Mouse (Mus musculus): ENCODE measurements around the gene Nemp1.

Gene Nemp1

DNA sequence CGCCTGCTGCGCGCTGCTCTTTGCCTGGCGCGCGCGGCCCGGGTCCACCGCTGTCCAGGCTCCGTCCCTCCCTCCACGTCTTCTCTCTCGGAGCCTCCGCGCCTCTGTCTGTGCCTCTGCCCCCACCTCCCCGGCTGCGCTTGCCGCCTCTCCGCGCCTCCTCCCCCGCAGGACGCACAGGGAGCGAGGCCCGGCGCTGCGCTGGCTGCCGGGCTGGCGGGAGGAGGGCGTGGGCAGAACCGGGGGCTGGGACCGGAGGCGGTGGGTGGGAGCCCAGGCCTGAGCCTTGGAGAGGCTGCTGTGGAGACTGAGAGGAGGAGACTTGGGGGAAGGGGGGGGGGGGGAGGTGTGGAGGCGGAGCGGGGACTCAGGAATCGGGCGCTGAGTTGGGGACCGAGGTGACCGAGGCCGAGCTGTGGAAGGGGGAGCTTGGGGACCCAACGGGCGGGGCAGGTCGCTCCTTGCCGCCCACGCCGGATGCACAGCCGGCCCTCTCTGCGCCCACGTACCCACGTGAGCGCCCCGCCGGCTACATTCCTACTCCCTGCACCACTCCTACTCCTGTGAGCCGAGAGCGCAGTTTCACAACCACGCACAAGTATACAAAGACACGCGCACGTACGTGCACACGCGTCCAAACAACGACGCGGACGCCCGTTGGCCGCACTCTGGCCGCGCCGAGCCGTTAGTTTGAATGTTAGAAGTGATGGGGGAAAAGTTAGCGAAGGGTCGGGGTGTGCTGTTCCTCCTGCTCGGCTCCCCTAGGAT is at the start of gene Nemp1:
Gene Nemp1 (plus strand): TSS at position 401 of the 768 bp plus-strand sequence.
- peak in 1 of 2 experiments; percentile 53 for DNase-seq (ENCODE audit: low read depth in 1 of 2, low spot score in 2 of 2)

DNA sequence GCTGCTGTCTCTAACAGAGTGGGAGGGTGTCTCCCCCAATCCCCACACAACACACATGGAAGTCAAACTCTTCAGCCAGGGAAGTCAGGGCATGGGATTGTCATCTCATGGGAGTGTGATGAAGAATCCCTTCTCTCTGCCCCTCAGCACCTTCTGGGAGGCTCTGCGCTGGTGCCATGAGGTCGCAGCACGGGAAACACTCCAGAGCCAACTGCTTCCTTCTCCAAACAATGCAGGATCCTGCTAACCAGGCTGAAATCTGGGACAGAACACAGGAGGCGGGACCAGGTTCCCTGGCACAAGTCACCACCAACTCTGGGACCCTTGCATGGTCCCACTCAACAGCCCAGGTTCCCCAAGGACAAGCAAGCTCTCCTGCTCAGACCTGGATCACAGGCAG is 49.4 kb upstream of the Nemp1 start:
- no peak for DNase-seq (ENCODE audit: low read depth in 1 of 2, low spot score in 2 of 2)

DNA sequence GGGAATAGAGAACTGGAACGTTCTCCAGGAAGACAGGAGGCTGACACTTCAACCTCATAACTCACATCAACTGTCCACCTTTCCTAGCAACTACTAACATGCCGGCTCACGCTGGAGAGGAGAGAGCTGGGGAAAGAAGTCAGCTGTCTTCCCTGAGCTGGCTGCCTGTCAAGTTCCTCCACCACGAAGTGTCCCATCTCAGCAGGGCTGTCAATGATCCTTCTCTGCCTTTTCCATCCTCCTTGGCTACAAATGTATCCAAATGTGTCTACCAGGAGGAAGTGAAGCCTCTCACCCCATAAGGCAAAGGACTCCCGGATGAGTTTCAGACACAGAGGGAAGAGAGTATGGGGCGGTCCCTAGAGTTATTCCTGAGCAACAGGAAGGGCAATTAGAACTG is 48.5 kb upstream of the Nemp1 start:
- no peak for DNase-seq (ENCODE audit: low read depth in 1 of 2, low spot score in 2 of 2)

DNA sequence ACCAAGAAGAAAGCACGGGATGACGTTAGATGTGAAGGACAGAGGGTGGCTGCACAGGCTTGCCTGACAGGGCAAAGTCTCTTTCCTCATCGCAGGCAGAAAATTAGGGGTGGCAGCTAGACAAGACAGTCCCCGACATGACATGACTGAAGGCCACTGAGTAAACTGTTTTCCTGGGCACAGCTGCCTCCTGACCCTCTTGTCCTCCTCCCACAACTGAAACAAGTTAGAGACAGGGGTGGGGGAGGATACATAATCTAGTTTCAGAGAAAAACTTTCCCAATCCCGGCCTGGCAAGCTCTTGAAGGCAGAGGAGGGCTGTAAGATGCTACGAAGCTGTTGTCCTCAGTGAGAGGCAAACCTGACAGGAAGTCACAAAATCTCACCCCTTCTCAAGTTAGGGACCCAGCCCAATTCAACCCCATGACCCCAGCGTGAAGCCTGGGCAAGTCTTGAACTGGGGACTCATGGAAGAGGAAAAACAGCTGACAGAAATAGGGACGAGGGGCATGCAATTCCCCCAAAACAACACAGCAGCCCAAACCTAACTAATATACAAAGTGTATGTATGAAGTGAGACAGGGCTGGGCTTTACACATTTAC is 47.5 kb upstream of the Nemp1 start:
- no peak for DNase-seq (ENCODE audit: low read depth in 1 of 2, low spot score in 2 of 2)

DNA sequence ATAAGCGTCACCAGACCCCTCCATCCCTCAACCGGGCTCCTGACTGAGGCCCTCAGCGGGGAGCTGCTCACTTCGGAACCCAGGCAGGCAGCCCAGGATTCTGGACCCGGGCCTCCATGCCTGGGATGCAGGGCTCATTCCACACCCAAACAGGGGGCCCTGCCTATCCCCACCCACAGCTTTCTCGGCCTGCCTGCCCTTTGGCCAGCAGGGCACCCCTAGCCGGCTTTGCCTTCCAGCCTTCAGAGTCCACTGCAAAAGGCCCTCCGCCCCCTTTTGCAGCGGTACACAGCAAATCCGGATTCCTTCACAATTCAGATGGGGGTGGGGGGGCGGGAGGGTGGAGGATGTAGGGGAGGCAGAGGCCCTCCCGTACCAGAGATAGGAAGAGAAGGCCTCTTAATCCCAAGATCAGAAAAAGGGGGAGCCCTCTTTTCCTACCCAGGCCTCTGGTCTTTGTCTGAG is 46.7 kb upstream of the Nemp1 start:
- DNase-seq (ENCODE audit: low read depth in 1 of 2, low spot score in 2 of 2): no peak

DNA sequence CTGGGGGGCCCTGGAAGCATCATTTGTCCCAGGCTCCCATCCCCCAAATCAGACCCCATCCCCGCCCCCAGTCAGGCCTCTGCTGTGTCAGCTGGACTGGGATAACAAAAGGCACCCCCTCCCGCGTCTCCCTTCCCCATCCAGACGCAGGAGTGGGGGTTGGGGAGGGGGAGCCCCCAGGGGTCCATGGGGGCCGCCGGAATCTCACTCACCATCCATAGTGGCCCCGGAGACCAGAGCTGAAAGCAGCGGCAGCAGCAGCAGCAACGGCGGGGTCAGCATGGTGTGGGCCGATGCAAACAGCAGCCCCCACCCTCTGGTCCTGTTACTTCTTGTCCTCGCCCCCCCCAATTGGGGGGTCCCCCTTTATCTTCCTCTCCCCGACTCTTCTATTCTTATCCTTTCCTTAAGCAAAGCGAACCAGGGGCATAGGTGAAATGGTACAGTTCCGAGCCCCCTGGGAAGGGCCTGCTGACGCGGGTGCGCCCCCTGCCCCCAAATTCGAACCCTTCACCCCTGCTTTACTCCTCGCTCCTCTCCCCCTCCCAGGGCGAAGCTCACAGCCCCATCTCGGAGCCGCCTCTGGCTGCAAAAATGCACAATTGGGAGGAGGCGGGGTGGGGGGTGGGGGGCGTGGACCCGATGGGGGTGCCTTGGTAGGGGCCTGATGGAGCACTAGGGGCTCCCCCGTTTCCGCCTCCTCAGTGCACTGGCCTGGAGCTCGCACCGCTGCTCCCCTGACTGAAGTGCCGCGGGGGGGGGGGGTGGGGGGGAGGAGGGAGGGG is 46.1 kb upstream of the Nemp1 start, which contains the start of gene Lrp1:
Gene Lrp1 (minus strand): TSS at position 743 of the 785 bp plus-strand sequence.
- no peak for DNase-seq (ENCODE audit: low read depth in 1 of 2, low spot score in 2 of 2)

DNA sequence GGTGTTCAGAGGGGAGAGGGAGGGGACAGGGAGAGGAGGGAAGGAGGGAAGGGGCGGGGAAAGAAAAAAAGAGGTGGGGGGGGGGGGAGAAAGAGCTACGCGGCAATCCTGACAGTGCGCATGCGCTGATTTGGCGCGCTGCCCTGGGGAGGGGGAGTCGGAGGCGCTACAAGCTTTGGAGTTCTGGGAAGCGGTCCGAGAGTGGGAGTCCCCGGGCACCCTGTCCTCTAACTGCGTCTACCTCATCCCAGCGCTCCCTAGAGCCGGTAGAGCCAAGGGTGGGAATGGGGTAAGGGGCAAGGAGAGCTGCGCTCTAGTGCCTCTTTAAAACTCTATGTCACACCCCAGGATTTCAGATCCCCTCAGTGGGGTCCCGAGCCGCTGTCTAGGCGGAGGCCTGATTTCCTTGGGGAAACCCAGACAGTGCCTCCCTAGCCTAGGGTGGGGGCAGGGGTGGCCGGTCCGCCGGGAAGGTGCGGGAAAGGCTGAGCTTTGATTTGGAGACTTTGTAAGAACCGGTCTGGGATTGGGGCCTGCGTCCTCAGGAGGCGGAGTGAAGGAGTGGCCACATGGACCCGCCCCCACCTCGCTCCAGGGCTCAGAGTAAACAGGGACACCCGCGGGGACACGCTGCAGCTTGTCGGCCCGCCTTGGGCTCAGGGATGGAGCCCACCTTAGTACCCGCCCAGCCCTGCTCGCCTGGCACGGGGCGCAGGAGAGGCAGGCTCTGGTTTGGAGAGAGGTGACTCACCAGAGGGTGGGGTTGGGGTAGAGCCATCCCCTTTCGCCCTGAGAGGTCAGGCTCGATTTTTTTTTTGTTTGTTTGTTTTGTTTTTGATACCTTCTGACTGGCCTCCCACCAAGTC is 45.3 kb upstream of the Nemp1 start:
- peak in 1 of 2 experiments; percentile 78 for DNase-seq (ENCODE audit: low read depth in 1 of 2, low spot score in 2 of 2)

DNA sequence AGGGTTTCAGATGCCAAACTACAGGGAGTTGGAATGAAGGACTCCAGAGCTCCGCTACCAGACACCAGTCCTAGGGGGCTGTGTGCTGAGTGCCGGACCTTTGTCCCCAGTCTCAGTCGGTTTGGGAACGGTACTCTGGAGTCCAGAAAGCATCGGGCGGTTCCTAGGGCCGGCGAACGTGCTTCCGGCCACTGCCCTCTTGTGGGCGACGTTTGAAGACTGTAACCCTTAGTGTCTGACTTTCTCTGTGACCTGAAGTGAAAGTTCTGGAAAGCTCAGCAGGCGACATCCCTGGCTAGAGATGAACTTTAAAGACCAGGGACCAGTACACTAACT is 44.7 kb upstream of the Nemp1 start:
- DNase-seq (ENCODE audit: low read depth in 1 of 2, low spot score in 2 of 2): no peak

DNA sequence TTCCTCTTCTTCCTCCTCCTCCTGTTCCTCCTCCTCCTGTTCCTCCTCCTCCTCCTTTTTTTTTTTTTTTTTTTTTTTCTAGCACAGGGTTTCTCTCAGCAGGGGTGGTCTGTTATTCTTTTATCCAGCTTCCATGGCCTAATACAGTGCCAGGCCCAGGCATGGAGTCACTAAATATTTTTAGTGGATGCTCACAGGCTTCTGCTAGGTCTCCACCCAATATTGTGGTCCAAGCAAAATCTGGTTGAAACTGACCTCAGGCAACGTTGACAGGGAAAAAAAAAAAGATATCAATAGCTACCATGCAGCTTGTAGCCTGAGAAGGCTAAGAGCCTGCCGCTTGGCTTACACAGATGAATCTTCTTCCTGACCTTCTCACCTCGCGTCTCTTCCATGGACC is 44.0 kb upstream of the Nemp1 start:
- DNase-seq (ENCODE audit: low read depth in 1 of 2, low spot score in 2 of 2): no peak

DNA sequence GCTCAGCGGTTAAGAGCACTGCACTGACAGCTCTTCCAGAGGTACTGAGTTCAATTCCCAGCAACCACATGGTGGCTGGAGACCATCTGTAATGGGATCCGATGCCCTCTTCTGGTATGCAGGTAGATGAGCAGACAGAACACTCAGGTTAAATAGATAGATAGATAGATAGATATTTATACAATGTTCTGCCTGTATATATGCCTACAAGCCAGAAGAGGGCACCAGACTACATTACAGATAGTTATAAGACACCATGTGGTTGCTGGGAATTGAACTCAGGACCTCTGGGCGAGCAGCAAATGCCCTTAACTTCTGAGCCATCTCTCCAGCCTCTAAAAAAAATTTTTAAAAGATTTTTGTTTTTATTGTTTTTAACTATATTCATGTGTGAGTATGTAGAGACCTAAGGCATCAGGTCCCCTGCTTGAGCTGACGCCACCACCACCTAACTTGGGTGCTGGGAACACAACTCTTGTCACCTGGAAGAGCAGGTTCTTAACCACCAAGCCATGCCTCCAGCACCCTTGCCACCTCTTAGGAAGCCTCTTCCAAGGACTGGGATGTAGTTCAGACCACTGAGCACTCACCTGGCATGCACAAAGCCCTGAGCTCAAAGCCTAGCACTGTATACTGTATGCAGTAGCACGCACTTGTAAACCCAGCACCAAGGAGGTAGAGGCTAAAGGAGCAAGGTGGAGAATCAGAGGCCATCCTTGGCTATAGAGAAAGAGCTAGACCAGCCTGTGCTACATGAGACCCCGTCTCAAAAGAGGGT is 43.1 kb upstream of the Nemp1 start:
- DNase-seq (ENCODE audit: low read depth in 1 of 2, low spot score in 2 of 2): no peak

DNA sequence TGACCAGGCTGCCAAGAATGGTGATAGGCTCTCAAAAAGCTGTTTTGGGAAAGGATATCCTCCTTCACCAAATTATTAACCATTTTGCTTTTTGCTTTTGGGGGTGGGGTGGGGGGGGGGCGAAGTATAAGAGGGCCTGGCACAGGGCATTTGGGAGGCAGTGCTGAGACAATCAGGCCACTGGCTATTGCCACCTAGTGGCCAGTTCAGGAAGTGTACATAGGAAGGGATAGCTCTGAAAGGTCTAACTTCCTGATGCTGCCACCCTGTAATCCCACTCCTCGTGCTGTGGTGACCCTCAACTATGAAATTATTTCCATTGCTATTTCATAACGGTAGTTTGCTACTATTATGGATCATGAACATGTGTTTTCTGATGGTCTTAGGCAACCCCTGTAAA is 40.3 kb upstream of the Nemp1 start:
- no peak for DNase-seq (ENCODE audit: low read depth in 1 of 2, low spot score in 2 of 2)

DNA sequence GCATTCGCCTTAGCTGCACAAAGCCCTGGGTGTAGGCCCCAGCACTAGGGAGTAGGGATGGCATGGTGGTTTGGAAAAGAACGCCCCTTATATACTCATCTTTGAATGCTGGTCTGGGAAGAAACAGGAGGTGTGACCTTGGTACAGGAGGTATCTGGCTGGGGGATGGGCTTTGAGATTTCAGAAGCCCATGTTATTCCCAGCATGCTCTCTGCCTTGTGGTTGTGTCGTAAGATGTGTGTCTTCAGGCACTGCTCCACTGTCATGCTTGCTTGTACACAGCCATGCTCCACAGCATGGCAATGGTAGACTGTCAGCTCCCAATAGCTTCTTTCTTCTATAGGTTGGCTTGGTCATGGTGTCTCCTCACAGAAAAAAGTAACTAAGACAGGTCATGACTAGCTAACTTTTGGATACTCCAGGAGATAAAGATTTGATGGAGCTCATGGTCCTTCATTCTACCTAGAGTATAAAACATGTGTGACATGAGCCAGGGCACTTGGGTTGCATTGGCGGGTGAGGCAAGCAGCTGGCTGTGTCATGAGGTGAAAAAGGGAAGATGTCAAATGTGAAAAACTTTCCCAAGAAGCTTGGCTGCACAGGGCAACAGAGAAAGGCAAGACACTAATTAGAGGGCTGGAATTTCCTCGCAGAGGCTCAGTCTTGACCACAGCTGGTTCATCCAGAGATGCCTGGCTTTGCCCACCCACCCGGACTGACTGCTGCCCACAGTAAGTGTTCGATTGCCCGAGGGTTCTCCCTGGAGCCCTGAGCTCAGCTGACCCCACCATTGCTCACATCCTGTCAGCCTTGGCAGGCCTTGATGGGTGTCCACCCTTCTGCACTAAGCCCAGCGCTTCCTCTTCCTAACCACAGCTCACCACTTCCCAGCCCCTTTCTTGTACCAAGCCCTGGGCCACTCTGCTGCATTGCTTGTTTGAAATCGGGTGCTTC is 35.2 kb upstream of the Nemp1 start:
- peak; percentile 81 to 82 for DNase-seq (ENCODE audit: low read depth in 1 of 2, low spot score in 2 of 2)

DNA sequence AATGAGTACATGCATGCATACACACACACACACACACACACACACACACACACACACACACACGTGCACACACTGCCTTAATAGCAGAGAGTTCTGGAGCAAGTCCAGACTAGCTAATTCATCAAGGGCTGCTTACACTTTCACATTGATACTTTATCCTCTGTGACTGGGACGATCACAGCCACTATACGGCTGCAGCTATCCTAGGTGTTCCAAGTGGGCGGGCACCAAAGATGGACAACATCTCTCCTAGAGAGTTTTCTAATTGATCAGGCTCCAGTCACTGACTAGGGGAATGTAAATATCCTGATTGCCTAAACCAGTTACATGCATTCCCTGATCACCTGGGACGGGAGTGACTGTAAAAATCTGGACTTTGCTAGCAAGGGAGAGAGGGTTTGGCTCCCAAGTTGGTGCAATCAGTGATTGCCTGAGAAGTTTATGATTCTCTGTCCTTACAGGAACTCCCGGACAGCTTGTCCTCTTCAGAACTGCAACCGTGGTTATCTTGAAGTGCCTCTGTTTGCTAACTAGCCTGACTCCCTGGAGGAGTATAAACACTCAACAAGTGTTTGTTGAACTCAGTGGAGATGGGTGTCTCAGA is 33.9 kb upstream of the Nemp1 start:
- no peak for DNase-seq (ENCODE audit: low read depth in 1 of 2, low spot score in 2 of 2)

DNA sequence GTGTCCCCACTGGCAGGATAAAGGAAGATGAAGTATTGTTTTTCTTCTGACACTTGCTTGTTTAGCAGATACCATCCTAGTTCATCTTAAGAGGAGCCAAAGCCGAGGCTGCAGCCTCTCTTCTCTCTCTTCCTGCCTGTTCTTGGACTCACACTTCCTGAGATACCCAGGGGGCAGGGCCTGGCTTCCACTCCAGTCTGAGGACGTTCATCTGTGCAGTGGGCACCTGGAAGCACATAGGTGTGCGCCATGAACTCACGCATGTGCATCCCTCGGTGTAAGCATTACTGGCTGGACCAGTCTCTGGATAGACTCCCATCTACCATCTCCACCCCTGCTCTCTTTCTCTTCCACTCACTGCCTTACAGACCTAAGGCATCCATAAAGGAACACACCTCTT is 26.3 kb upstream of the Nemp1 start:
- DNase-seq (ENCODE audit: low read depth in 1 of 2, low spot score in 2 of 2): no peak

DNA sequence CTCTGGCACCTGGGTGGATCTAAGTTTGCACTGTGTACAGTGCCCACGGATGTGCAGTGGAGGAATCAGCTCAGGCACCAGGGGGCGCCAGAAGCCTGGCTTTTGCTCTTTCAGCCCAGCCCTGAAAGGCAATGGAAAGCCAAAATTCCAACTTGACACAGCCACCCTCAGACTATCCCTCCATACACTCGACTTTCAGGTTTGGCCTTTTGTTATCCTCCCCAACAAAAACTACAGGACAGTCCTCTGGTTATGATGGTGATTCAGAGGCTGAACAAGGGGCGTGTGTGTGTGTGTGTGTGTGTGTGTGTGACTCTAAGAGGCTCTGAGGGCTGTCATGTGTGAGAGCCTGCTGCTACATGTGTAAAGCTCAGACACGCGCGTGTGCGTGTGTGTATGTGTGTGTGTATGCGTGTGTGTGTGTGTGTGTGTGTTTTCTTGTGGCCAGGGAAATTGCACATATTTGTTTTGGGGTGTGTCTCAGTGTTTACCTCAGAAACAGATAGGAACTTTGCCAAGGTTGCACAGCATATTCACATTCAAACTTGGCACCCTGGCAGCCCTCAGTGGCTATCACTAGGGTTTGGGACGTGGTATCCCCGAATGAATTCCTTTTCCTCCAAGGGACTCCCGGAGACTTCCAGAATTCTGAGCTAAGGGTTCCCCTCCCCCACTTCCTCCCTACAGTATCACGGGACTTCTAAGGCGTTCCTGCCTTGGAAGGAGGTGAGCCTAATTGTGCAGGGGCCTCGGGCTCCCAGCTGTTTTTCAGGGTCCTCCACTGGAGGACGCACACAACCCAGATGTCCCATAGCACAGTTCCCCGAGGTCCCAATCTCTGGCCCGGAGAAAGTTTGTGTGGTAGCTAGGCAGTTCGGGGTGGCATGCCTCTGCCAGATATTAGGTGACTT is 24.6 kb upstream of the Nemp1 start:
- peak in 1 of 2 experiments; percentile 72 for DNase-seq (ENCODE audit: low read depth in 1 of 2, low spot score in 2 of 2)

DNA sequence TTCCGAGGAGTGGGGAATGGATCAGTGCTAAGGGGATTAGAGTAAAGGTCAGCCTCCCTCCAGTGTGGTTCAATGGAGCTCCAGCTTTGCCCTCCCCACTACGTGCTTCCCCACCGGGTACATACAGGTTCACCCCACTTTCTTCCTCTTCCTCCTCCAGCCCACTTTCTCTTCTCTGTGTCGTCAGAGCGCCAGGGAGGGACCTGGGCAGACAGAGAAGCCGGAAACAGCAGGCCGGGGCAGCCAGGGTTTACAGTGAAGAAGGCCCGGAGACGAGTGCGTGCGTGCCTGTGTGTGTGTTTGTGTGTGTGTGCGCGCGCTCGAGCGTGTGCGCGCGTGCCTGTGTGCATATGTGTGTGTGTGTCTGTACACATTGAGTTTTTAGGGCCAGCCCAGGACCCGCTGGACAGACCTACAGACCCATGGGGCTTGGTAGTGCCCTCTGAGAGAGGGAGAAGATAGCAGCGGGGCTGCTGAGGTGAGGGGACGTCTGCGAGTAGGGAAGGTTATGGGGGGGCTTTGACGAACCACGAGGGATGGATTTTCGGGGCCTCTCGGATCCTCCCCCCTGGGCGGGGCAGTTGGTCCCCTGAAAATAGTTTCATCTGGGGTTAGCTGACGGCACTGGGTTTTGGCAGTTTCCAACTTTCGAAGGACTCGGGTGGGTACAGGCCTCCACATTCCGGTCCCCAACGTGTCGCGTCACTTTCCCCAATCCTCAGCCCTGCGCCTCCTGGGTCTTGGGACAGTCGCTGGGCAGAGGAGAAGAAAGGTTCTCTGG is 23.7 kb upstream of the Nemp1 start, which contains the start of gene Stat6:
Gene Stat6 (plus strand): TSS at position 215 of the 781 bp plus-strand sequence.
- DNase-seq (ENCODE audit: low read depth in 1 of 2, low spot score in 2 of 2): peak; percentile 67 to 85
